Comparison of ENCODE assay signal across 14 mouse cellular contexts in the genomic region with DNA sequence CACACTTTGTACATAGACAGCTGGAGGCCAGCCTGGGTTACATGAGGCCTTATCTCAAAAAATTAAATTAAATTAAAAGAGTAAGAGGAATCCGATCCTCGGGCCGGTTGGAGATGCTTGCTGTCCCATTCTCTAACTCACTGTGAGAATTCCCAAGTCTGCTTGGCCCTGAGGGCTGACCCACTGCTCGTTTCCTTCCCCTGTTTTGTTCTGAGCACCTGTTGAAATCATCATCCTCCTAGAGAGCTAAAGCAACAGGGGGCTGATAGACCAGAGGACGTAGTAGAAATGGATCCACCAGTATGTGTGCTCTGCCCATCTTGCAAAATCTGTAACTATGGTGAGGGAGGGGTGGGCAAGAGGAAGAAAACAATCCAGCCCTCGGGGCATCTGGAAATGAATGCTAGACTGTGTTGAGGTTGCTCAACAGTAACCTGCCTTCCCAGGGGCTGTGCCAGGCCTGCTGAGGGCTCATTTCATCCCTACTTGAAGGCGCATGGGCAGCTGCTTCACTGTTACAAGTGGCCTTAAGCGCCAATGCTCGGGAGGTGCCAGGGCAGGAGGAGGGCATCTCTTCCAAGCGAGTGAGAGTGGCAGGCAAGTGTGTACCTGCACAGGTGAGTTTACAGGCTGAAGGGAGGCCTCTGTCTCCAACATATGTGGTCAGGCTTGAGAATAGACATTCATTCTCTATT. TPM values are rescaled to one million over a fixed set of nuclear protein-coding genes. Genes with fewer than 3 reads are reported as not detected.
"Had no signal": no experiment of that assay in that cellular context is flagged by ENCODE, and none has a peak within 500 bp of the region (broad histone marks: within the 10 kb centered on the region; RNA-seq: fewer than 3 reads in every experiment).

No protein-coding gene starts in this region.

- H3K9me3 ChIP-seq: limb, embryonic 13.5 days; liver, embryonic 15.5 days; lung, embryonic 15.5 days; neural tube, embryonic 15.5 days had no signal

- H3K4me1 ChIP-seq: liver, embryonic 15.5 days; lung, embryonic 15.5 days had no signal

- H3K9ac ChIP-seq: limb, embryonic 13.5 days; liver, embryonic 15.5 days; lung, embryonic 15.5 days; neural tube, embryonic 15.5 days had no signal

- H3K4me2 ChIP-seq: limb, embryonic 13.5 days; liver, embryonic 11.5 days; liver, embryonic 15.5 days; lung, embryonic 15.5 days; neural tube, embryonic 15.5 days had no signal

- H3K27me3 ChIP-seq: liver, embryonic 15.5 days; lung, embryonic 15.5 days had no signal

- H3K27ac ChIP-seq: kidney, postnatal 0 days; layer of hippocampus, adult 2 months; limb, embryonic 13.5 days; liver, embryonic 15.5 days; lung, embryonic 15.5 days; neural tube, embryonic 15.5 days had no signal

- H3K36me3 ChIP-seq: limb, embryonic 13.5 days; liver, embryonic 15.5 days; lung, embryonic 15.5 days; neural tube, embryonic 15.5 days had no signal

- H3K4me3 ChIP-seq: layer of hippocampus, adult 2 months; limb, embryonic 13.5 days; liver, embryonic 15.5 days; lung, embryonic 15.5 days; myocyte; neural tube, embryonic 15.5 days had no signal

- DNase-seq: kidney, adult 11 months; kidney, adult 9 months; kidney, postnatal 36 days; left cerebral cortex, postnatal 4 days; thymus, postnatal 36 days had no signal

RNA-seq across cellular contexts. Expression of a gene that starts 28.8 kb away (rescaled TPM):
- total RNA-seq: megakaryocyte progenitor cell, adult 5-6 weeks had no signal
